Mouse (Mus musculus): Measurements from ENCODE around the gene Galm.

DNA sequence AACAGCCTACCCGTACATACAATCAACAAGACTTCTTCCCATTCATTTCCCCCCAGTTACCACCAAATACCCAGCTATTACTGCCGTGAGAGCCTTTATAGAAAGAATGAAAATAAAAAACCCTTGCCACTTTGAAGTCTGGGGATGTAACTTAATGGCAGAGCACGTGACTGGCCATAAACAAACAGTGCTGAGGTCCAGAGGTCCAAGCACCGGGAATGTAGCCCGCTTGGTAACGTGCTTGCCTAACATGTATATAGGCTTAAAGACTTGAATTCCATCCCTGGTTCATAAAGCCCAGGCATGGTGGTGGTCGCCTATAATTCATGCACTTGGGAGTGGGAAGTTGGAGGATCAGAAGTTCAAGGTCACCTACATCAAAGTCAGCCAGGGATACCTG lies 4.6 kb downstream of the Galm start:
- TF ChIP-seq CTCF (IDR thresholded peaks at IDR 0.05; ENCODE audit: borderline replicate concordance, control insufficient read depth, extremely low read depth, insufficient read depth, low read length, poor library complexity) (no peak), POLR2A (IDR thresholded peaks at IDR 0.05; ENCODE audit: control insufficient read depth, extremely low read depth, insufficient read depth, low read length, poor library complexity) (no peak)
